Mouse (Mus musculus) testis, postnatal 10 days (tissue): Measurements from ENCODE around the gene Tax1bp3.

Source experiments
- DNase-seq: peaks from one replicate; pipeline ENCODE4 v3.0.0; 2021; ENCODE audit warnings: low spot score

Gene Tax1bp3

DNA sequence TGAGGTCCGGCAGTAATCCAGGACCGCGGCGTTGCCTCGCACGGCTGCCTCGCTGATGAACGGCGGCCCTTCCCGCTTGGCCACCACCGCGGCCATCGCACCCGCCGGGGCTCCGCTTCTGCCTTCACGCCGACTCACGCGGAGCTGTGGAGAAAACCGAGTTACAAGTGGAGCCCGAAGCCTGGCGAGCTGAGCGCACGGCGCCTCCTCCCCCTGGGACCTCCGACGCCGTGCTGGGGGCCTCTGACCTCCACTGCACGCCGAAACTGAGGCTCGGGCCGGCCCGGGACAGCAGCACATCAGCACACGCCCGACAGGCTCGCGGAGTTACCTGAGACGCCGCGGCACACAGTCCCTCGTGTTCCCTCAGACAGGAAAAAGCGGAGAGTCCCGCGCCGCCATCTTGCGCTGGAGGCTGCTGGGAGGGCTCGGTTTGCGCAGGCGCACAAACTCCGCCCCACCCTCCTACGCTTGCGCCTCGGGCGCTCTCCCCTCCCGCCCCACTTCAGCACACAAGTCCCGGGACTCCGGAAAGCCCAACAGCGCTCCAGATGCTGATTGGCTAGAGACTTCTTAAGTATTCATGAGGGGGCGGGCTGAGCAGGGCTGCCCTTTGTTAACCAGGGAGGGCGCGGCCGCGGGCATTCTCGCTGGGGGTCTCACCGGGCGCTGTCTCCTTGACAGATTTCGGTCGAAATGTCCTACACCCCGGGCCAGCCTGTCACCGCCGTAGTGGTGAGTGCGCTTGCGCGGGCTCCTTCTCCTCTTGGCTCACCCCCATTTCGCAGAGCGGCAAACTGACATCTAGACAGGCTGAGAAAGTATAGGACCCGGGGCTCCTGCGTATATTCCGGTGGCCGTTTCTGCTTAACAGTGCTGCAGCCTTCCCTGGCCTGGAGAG, at the start of gene Tax1bp3, which contains the start of gene Emc6:
Tax1bp3 (plus strand) TSS at position 476 of the 901 bp plus-strand sequence.
Emc6 (minus strand) TSS at position 430 of the 901 bp plus-strand sequence.
- DNase-seq, result peak; percentile 98

- DNase-seq, result no peak
Observed at GRCm38 (mm10) chr11:73131020-73131419, 45.9 kb upstream of the Tax1bp3 start.

DNA sequence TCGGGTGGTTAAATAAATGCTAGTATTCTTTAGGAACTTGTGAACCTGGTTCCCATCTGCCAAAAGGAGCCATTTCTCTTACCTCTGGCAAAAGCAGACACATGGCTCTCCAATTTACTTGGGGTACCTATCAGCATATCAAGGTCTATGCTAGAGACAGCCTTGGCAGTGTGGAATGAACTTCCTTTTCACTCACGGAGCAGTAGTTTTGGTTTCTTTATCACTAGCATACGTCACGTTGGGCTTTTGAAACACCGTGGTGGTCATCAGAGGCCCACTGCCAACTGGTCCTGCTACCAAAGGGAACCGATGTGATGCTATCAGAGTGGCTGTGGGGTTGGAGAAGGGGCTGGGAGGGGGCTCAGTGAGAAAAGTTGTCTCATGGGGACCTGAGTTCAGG, 43.9 kb upstream of the Tax1bp3 start:
- no peak for DNase-seq

GRCm38 (mm10) chr11:73134222-73134621, 42.7 kb upstream of the Tax1bp3 start:
- DNase-seq, result no peak

- no peak for DNase-seq
Observed at GRCm38 (mm10) chr11:73136587-73136986, 40.3 kb upstream of the Tax1bp3 start.

DNA sequence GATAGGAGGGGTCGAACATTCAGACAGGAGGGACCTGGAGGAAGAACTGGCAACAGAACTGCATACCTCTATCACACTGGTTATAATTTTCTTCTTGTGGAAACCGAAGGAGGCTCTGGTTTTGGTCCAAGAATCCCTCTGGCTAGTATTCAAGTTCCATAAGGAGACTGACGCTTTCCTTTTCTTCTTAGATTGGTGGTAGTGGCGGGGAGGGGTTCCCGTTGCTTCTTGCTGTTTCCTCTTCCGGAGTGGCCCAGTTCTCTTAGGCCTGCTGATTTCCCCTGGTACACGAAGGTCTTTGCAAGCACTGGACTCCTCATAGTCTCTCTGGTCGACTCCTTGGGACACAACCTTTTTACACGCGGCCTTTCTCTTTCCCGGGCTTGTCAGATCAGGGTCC, 39.8 kb upstream of the Tax1bp3 start:
- DNase-seq, result no peak

DNA sequence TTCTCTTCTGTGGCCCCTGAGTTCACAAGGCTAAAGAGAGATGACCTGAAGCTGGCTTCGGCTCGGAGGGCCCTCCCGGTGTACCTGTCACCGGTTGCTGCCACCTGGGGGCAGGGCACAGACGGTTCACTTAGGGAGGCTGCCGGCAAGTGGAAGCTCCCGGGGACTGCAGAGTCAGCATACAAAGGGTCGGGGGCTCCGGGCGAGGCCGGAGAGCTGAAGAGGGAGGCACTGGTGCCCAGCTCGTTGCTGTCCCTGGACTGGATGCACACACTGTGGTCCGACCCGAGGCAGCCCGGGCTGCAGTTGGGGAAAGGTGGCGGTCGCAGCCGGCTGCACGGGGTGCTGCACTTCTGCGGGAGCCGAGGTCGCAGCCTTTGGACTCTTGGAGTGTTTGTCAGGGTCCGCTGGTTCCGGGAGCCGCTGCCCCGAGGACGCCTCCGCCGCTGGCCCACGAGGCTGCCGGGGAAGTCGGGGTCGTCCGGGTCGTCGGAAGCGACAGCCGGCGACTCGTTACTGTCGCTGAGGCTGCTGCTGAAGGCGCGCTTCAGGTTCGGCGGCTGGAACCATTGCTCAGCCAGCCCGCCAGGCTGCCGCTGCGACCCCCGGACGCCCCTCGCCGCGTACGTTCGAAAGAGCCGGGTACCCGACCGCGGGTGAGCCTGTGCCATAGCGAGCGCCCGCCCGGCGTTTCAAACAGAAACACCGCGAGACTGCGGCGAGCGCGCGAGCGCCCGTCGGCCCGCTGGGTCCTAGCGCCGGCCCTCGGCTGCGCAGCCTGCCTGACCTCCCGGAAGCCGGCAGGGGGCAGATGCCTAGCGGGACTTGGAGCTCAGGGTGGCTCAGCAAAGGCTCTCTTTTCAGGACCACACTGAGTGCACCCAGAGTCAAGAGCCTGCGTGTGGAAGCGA, 39.0 kb upstream of the Tax1bp3 start, which contains the start of gene Haspin:
Haspin (minus strand) TSS at position 704 of the 911 bp plus-strand sequence.
- DNase-seq, result peak; percentile 96

- DNase-seq, result no peak
Observed at GRCm38 (mm10) chr11:73144261-73144681, 32.6 kb upstream of the Tax1bp3 start.

GRCm38 (mm10) chr11:73146026-73146974, 30.6 kb upstream of the Tax1bp3 start:
- no peak for DNase-seq

DNA sequence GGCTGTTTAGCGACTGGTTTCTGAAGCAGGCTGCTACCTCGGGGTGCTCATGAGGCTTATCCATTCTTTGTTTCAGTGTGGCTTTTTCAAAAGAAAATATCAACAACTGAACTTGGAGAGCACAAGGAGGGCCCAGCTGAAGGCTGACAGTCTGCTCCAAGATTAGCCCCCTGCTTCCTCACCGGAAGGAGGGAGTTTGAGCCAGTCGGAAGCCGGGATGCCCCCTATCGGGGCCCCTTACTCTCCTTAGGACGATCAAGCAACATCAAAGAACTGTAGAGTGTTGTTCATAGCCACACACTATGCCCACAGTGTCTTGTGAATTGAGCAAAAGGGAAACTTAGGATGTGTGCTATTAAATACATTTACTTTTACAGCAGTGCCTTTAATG, 29.9 kb upstream of the Tax1bp3 start:
- DNase-seq, result no peak

GRCm38 (mm10) chr11:73148209-73148608, 28.7 kb upstream of the Tax1bp3 start:
- DNase-seq, result no peak

DNA sequence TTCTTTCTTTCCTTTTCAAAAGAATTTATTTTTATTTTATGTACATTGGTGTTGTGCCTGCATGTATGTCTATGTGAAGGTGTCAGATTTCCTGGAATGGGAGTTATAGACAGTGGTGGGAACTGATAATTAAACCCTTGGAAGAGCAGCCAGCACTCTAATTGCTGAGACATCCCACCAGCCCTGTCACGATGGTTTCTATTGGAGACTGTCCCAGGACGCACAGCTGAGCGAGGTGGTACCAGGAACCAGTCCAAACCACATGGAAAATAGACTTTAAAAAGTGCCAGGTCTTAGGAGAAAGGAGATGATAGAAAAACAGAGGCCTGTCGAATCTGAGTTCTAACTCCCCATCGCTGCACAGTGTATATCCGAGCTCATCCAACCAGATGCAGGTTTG, 21.8 kb upstream of the Tax1bp3 start:
- no peak for DNase-seq

- DNase-seq, result peak; percentile 53
Observed at GRCm38 (mm10) chr11:73159957-73160810, 16.7 kb upstream of the Tax1bp3 start, which contains the start of gene P2rx5. Gene P2rx5 (plus strand): TSS chr11:73160421.

DNA sequence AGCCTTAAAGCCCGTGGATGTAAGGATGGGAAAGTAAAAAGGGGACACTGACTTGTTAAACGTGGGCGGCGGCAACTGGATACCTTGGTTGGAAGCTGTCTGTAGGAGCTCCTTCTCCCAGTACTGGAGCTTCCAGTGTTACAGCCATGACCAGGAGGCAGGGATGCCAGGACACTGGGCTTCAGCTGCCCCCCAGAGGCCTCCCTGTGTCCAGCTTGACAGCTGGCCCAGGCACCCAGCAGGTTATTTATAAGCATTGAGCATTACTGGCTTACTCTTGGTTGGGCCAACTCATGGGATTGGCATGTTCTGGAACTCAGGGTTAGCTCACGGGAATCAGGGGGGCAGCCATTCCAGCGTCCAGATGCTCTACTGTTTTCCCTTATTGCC, 16.1 kb upstream of the Tax1bp3 start:
- DNase-seq, result no peak

- no peak for DNase-seq
Observed at GRCm38 (mm10) chr11:73161616-73162015, 15.3 kb upstream of the Tax1bp3 start.

- no peak for DNase-seq
Observed at GRCm38 (mm10) chr11:73162284-73162683, 14.6 kb upstream of the Tax1bp3 start.

DNA sequence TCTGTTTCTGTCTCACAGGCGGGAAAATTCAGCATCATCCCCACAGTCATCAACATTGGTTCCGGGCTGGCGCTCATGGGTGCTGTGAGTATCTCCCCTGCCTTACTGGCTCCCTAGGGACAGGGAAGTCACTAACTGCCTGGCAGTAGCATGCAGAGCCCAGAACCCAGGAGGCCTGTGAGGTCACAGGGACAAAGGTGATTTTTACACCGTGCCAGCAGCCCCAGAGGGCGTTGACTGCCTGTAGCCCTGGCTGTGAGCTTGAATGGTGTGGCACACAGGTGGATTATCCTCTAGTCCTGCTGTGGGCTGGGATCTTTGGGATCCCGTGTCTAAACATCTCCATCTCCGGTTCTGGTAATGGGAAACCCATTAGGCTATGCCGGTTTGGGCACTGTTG, 8.8 kb upstream of the Tax1bp3 start:
- DNase-seq, result no peak

DNA sequence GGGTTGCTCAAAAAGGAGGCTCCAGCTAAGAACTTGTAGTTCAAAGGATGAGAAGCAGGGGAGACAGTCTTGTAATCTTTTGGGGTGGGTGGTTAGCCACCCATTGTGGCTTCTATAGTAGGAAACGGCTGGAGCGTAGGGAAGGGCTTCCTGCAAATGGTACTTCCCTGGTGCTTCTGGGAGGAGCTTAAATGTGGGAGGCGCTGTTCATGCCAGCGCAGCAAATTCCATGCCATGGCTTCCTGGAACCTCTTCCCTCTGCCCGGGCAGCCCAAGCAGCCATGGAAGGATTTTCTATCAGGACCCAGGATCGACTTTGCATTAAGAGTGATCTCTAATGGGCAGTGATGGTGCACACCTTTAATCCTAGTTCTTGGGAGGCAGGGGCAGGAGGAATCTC, 8.3 kb upstream of the Tax1bp3 start:
- no peak for DNase-seq

- DNase-seq, result peak; percentile 79
Observed at GRCm38 (mm10) chr11:73169231-73169630, 7.7 kb upstream of the Tax1bp3 start.

DNA sequence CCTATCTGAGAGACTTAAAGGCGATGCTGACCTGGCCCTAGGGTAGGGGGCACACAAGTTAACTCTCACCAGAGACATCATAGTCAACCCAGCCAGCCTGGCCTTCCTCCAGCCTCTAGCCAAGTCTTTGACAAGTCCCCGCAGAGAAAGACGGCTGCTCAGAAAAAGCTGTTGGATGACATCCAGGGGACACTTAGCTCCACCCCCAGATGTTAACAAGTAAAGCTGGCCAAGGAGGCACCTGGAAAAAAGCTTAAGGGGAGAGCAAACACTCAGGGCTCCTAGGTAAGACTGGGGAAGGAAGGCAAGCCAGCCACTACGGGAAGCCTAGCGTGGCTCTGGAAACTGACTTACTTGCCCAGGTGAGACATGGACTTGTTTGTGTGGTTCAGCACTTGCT, 4.7 kb upstream of the Tax1bp3 start:
- DNase-seq, result no peak
